Mouse (Mus musculus) gonadal fat pad, adult 2 months (tissue): ENCODE measurements around the gene Igf2bp2. TPM values are rescaled to one million over a fixed set of nuclear protein-coding genes. Genes with fewer than 3 reads are reported as not detected.

Experiments
- DNase-seq: peaks from one replicate; pipeline ENCODE4 v3.0.0-alpha.2; 2012; ENCODE audit warnings: low read depth
- polyA plus RNA-seq: library from polyadenylated mRNA; depleted of rRNA; stranded (reverse); fragments of >200 nt; gene quantifications from 2 replicates; pipeline ENCODE4 v1.2.3, GENCODE M21; 2012; rRNA removed

The Igf2bp2 gene
- 1.4 and 2.3 TPM in 2 replicates for polyA plus RNA-seq

DNA sequence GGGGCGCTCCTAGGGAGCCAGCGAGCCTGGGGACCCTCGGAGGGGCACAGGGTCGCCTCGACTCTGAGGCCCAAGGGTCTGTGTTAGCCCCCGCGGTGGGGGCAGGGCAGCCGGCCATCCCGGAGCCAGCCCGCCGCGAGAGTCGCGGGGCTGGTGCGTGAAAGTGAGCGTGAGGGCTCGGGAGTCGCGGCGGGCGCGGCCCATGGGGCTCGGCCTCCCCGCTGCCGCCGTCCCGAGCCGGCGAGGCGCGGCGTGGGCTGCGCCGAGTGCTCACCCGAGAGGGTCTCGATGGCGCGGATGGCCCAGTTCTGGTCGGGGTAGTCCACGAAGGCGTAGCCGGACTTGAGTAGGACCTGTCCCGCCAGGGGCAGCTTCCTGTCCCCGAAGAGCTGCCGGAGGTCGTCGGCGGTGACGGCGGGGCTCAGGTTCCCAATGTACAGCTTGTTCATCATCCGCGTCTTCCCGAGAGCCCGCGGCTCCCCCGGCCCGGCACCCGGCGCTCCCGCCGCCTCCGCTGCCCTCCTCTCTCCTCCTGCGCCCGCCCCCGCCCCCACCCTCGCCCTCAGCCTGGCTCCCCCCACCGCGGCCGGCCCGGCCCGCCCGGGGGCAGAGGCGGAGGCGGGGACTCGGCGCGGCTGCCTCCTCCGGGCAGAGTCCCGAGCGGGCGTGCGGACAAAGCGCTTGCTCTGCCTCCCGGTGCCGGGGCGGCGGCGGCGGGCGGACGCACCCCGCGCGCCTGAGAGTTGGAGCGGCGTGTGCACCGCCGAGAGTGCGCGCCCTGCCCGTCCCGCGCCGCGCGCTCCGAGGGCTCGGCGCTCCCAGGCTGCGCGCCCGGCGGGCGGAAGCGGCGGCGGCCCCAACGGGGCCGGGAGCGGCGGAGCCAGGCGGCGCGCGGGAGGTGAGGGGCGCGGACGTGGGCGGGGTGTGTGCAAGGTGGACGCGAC lies at the start of gene Igf2bp2:
Gene Igf2bp2, minus strand, starts transcription at position 788 of the 944 bp plus-strand sequence.
- DNase-seq: no peak

DNA sequence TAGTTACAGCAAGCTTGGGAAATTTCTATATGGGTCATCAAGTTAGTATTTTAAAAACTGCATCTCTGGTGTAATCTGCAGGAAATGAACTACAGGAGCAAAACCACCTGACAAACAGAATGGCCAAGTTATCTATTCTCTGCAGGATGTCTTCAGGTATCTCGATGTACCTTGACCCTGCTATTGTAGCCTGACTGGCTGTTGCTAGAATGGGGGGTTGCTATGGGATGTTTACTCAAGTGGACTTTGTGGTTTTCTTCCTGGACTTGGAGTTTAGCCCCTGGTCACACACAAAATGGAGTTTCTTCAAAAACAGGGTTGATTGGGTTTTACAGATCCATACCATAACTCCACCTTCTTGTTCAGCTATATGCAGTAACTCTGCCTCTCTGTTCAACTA lies 40.4 kb upstream of the Igf2bp2 start:
- no peak for DNase-seq

DNA sequence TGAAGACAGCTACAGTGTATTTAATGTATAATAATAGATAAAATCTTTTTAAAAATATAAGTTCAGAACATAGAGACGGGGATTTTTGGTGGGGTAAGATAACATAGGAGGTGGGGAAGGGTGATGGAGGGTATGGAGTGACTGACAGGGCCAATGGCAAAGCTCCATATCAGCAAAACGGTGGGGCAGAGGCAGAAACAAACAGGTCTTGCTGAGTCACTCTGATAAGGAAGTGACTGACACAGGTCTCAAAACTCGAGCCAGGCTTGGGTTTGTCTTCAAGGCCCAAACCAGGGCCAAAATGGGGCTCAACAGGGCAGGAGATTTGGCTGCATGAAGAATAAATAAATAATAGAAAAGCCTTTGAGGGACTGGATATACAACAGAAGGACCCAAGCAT lies 38.8 kb upstream of the Igf2bp2 start:
- no peak for DNase-seq

DNA sequence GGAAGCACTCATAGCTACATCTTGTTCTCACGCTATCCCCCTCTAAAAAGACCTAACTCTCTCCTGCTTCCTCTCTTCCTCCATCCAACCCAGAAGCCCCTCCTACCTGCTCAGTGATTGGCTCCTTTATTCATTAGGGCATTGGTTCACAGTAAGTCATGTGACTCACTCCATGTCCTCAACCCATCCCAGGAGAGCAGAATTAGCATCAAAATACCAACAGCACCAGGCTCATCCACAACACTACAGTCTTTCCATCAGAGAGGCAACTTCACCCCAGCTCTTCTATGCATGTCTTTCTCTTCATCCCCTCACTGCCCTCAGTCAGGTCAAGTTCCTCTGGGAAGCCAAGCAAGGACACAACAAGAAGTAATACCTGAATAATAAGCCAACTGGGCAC lies 37.4 kb upstream of the Igf2bp2 start:
- DNase-seq: no peak

DNA sequence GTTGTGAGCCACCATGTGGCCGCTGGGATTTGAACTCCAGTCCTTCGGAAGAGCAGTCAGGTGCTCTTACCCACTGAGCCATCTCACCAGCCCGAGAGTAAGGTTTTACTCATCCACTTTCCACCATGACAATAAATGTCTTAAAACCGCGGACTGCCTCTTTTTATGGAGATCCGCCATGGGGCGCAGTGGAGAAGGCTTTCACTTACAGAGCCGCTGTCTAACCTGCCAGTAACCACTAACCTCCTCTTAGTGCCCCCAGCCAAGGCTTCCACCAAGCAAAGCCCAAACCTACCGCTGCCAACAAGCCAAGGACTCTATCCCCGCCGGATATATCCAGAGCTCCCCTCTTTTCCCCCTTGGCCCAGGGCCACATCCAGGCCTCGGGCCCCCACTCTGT lies 24.3 kb upstream of the Igf2bp2 start:
- DNase-seq: no peak

DNA sequence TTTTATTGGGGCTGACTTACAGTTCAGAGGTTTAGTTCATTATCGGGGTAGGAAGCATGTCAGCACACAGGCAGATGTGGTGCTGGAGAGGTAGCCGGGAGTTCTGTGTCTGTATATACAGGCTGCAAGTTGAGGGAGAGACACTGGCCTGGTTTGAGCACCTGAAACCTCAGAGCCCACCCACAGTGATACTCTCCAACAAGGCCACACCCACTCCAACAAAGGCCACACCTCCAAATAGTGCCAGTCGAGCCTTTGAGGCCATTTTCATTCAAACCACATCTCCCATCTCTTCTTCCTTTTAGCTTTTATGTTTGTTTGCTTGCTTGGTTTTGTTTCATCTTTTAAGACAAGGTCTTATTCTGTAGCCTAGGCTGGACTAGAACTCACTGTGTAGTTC lies 22.3 kb upstream of the Igf2bp2 start:
- DNase-seq: no peak

DNA sequence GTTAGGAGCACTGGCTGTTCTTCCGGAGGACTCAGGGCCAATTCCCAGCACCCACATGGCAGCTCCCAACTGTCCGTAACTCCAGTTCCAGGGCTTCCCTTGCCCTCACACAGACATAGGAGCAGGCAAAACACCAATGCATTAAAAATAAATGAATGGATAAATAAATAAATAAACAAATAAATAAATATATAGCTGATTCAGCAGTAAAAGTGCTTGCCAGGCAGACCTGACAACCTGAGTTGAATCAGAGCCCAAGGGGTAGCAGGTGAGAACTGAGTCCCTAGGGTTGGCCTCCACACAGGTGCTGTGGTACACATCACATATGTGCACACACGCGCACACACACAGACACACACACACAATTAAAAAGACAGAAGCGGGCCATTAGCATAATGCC lies 21.0 kb upstream of the Igf2bp2 start:
- no peak for DNase-seq

DNA sequence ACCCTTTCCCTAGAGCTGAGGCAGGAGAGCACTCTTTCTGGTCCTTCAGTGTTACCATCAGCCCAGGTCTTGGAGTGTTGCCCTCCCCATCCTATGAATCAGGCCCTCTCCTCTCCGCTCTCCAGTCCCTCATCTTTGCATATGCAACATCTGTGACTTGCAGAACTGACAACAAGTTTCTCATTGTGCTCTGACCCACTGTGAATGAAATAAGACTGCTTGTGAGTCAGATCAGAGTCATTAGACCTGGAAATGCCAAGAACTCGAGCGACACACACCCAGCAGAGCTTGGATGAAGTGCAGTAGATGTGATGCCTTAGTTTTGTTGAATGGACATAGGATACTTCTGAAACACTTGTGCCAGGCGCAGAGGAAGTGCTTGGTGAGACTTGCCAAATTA lies 19.2 kb upstream of the Igf2bp2 start:
- DNase-seq: no peak

DNA sequence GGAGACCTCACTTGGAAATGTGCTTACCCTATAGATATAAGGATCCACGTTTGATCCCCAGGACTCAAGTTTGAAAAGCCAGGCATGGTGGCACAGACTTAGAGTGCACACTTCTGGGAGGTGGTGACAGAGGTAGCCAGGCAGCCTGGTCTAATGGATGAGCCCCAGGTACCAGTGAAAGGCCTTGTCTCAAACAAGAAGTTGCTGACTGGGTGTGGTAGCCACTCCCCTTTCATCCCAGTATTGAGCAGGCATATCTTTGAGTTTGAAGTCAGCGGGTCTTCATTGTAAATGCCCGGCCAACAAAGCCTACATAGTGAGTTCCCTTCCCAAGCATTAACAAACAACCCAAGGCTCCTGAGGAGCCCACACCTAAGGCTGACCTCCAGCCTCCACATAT lies 15.7 kb upstream of the Igf2bp2 start:
- DNase-seq: no peak

DNA sequence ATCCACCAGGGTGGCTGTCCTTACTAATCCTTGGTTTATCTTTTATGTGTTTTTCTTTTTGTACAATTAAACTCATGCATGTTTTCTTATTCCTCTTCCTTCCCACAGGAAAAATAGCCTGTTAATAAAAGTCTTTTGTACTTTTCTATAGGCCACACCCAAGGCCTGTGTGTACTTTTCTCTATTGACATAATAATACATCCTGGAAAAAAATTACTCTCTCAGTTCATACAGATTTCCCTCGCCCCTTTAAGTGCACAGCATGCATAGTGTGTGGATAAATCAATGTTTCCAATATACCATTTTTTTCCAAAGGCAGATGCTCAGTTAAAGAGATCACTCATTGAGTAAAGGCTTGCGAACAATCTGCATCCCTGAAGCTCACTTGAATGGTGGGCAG lies 14.9 kb upstream of the Igf2bp2 start:
- no peak for DNase-seq

DNA sequence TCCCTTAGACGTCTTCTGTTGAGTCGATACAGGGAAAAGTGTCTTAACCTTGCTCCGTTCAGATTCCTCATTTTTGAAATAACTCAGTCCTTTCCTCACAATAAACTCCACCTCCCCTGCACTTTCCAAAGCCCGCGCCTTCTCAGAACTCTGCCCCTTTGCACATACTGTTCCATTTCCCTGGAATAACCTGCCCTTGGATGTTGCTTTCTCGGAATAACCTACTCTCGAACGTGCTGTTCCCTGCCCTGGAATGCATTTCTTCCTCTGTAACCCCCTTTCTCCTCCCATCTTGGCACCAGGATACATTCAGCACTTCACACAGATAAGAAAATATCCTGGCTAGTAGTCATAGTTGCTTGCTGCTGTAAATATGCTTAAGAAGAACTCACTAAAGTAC lies 5.6 kb upstream of the Igf2bp2 start:
- no peak for DNase-seq

DNA sequence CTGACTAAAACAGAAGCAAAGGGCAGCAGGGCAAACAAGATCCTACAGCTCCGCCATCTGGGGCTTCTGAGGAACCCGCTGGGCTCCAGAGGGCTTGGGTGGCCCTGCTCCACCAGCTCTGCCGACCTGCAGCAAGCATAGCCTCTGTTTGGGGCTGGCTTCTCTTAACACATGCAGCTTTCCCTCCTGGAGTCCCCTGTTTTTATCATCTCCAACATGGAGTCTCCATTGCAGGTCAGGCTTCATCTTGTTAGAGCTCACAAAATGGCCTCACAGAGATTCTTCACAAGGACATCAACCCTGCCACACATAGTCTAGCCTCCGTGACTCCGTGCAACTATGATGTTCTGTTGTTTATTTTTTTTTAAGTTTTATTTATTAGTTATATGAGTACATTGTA lies 2.5 kb upstream of the Igf2bp2 start:
- DNase-seq: no peak

DNA sequence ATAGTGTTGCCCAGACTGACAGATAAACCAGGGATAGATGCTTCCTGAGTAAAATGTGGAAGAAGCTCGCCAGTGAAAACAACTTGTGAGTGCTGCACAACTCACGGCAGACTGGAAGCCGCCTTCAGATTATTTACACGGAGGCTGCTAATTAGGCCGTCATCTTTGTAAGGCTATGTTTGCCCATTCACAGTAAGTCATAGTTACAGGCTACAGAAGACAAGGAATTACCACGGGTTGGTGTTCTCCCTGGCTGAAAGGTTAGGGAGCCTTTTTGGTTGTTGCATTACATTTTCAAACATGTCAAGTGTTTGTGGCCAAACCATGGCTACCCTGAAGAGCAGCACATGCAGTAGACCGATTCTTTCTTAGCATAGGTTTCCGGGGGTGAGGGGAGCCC lies 1.3 kb upstream of the Igf2bp2 start:
- DNase-seq: no peak

DNA sequence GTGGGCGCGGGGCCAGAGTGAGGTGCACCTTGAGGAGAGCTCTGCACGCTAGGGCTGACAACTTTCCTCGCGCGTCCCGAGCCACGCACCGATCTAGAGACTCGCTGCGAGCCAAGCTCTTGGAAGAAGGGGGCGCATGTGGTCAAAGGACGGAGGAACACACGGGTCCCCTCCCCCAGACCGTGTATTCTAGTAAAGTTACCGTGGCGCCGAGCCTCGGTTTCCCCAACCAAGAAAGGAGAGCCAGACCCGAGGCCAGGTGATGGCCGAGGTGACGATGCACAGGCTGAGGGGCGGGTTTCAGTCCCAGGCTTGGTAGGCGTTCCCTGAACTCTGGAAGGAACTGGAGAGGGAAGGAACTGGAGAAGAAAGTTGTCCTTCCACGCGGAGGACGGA lies 355 bp upstream of the Igf2bp2 start:
- DNase-seq: no peak

DNA sequence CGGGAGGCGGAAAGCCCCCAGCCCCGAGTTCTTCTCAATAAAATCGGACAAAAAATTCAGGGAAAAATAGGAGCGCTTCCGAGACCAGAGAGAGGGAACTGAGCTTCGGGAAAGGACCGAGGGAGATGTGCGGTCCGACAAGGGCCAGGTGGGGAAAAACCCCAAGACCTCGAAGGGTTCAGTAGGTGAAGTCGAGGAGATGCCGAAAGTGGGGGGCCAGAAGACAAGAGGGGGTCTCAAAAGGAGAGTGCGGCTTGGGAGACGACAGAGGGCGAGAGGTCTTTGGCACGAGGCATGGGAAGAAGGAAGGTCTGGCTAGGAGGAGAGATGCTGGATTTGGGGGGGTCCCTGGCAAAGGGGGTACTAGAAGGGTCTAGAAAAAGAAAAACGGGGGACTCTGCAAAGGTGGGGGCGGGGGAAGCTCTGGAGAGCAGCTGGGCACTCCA lies 1.0 kb downstream of the Igf2bp2 start:
- no peak for DNase-seq

DNA sequence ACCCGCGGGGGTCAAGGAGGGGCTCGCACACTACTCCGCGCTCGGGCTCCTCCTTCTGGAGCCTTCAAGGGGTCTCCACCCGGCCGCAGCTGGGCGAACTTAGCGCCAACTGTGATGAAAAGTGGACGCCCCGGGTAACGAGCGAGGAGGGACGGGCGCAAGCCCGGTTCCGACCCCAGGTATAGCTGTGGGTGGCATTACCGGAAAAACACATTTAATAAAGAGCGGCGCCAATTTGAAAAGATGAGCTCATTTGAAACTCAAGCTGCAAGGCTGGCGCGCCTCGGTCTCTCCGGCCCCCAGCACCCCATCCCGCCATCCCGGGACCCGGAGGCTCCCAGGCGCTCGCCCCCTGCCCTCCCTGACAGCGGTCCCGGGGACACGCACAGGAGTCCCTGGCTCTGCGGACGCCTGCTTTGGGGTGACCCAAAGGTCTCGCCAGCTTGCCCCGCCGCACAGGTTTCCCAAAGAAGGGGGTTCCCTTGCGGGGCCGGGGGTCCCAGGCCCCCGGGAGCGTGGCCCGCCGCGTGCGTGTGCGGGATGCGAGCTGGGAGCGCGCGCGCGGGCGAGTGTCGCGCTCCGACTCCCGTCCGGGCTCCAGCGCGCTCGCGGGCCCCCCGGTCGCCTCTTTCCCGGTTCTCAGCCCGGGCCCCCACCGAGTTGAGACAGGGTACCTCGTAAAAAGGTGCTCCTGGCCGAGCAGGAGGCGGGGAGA lies 1.6 kb downstream of the Igf2bp2 start:
- no peak for DNase-seq

DNA sequence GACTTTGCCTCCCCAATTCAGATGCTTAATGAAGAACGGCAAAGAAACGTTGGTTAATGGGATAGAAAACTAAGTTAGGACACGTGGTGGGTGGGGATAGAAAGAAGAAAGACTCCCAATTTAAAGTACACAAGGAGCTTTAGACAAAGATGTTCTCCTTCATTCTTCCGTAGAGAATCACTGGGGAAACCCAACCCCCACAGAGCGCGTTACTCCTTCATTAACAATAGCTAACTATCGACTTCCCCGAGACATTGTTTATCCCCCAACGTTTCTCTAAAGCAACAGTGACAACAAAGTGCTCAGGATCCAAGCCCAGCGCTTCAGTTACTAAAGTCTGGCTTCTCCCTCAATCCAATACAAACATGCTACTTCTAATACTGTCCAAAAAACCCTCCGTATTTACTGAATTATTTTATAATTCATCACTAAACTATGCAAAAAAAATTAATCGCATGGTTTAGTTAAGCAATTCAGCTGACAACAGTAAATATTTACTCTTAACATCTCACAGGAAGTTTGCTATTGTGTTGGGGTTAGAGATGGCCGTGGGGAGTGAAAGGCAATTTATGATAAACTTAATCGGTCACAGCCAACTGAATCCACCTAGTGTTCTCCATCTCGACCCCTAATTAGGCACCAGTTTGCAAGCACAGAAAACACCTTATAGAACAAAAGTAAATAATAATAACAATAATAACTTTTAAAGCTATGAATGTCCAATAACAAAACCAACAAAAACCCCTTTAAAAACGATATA lies 2.5 kb downstream of the Igf2bp2 start:
- no peak for DNase-seq

DNA sequence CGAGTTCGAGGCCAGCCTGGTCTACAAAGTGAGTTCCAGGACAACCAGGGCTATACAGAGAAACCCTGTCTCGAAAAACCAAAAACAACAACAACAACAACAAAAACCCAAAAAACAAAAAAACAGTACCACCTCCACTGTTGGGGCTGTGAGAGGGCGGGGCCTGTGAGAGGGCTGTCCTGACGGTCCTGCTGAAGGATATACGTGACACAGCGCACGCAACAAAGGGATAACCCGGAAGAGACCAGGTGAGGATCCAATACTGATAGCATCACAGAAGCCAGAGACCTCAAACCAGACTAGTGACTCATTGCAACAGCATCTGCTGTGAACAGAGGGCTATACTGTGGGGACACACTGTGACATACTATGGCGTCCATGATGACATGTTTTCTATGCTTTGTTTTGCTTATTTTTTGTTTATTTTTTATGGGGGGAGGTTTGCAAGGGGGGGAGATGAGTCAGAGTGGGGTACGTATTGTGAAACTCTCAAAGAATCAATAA lies 10.1 kb downstream of the Igf2bp2 start:
- DNase-seq: no peak

DNA sequence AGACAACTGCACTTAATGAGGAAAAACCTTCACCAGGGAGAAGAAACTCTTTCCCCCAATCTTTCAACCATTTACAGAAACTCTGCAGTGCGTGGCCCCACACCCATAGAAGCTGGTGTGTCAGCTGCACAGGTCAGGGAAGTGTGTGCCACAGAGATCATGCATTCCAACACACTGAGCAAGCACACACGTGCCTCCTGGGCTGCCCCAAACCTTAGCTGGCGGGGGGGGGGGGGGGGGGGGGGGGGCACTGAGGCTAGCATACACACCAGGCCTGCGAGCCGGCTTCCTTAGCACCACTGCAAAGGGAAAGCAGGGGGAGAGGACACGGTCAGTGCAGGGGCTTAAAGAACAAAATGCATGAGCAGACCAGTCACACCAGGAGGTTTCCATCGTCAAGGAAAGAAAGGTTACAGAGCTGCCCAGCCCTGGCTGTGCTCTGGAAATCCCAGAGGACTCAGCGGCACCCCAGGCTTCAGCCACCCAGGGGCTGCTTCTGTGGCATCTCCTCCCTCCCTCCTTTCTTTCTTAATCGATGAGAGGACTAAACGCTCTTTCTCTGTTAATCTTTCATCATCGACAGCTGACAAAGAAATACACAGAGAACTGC lies 11.3 kb downstream of the Igf2bp2 start:
- no peak for DNase-seq

DNA sequence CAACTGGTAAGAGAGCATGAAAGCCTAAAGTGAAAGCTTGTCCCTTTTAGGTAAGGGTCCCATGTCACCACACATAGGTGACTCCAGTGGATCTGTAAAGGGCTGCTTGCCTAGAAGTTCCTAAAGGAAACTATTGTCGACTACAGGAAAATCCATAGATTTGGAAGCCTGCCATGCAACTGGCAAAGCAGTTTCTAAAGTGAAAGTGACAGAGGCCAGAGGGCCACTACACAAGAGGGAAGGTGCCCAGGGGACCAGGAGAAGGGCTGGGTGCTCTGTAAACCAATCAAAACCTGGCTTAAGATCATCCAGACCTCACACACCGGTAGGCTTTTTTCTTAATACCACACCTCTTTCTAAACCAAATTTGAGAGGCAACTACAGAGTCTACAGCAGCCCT lies 12.7 kb downstream of the Igf2bp2 start:
- no peak for DNase-seq

DNA sequence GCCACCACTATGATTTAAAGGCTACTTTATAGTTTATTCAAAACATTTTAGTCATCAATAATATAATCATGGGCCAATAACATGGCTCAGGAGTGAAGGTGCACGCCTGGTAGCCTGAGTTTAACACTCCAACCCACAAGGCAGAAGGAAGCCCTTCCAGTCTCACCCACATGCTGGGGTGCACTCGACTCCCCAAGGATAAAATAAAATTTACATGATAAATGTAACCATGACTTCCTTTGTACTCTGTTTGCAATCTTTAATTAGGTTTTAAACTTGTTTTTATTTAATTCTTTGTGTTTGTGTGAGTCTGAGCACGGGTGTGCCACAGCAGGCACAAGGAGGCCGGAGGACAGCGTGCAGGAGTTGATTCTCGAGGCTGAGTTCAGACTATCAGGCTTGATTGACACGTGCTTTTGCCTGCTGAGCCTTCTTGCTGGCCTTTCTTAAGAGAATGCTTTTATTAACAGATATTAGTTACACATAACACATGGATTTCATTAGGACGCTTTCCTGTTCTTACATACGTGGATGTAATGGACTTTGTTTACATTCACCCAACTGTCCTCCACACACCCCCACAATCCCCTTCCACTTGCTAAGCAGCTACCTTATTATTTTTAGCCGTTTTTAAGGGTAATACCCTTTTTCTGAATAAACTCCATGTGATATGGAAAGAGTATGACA lies 13.3 kb downstream of the Igf2bp2 start:
- DNase-seq: no peak
